In genomic region chr3:80334446-80334893, GRCm38 (mm10) we compare ENCODE assay signal across 12 mouse cellular contexts.
DNase-seq lines count a peak whose midpoint lies in the region; ATAC-seq lines count a peak whose summit lies in the region.
"Had no signal": no experiment of that assay in that cellular context is flagged by ENCODE, and none has a peak within 500 bp of the region (broad histone marks: within the 10 kb centered on the region; RNA-seq: fewer than 3 reads in every experiment).

No protein-coding gene starts in this region.

- peak; percentile 65 for ATAC-seq in forebrain, embryonic 15.5 days (replicated peaks)
- ATAC-seq in neural tube, embryonic 12.5 days (ENCODE audit: low FRiP score, low read depth): peak; percentile 67
- ATAC-seq in kidney, embryonic 15.5 days (replicated peaks; ENCODE audit: low FRiP score): no peak
- ATAC-seq in megakaryocyte progenitor cell, adult 5-6 weeks (replicated peaks; ENCODE audit: poor library complexity): no peak

- no peaks in the 10 kb centered on the region for H3K9me3 ChIP-seq in forebrain, embryonic 15.5 days
- no peaks in the 10 kb centered on the region for H3K9me3 ChIP-seq in neural tube, embryonic 12.5 days
- H3K9me3 ChIP-seq in kidney, embryonic 15.5 days (replicated peaks): no peaks in the 10 kb centered on the region
- H3K9me3 ChIP-seq: embryonic facial prominence, embryonic 15.5 days; stomach, embryonic 15.5 days had no signal

- H3K27me3 ChIP-seq in forebrain, embryonic 15.5 days: no peaks in the 10 kb centered on the region
- no peaks in the 10 kb centered on the region for H3K27me3 ChIP-seq in neural tube, embryonic 12.5 days (replicated peaks)
- no peaks in the 10 kb centered on the region for H3K27me3 ChIP-seq in kidney, embryonic 15.5 days
- H3K27me3 ChIP-seq: embryonic facial prominence, embryonic 15.5 days; stomach, embryonic 15.5 days had no signal

- H3K36me3 ChIP-seq in forebrain, embryonic 15.5 days: no peaks in the 10 kb centered on the region
- no peaks in the 10 kb centered on the region for H3K36me3 ChIP-seq in neural tube, embryonic 12.5 days
- no peaks in the 10 kb centered on the region for H3K36me3 ChIP-seq in kidney, embryonic 15.5 days
- H3K36me3 ChIP-seq: embryonic facial prominence, embryonic 15.5 days; stomach, embryonic 15.5 days had no signal

- H3K4me1 ChIP-seq in forebrain, embryonic 15.5 days: peaks cover 12% of the 10 kb centered on the region
- H3K4me1 ChIP-seq in neural tube, embryonic 12.5 days: no peaks in the 10 kb centered on the region
- no peaks in the 10 kb centered on the region for H3K4me1 ChIP-seq in kidney, embryonic 15.5 days
- H3K4me1 ChIP-seq: embryonic facial prominence, embryonic 15.5 days; stomach, embryonic 15.5 days had no signal

- DNase-seq in layer of hippocampus, adult 11-12 months (ENCODE audit: low spot score): peak; percentile 17
- no peak for DNase-seq in layer of hippocampus, postnatal 25 days (ENCODE audit: extremely low spot score in 1 of 2, low spot score in 1 of 2)
- DNase-seq in layer of hippocampus, adult 9-10 months (ENCODE audit: low spot score): peak; percentile 50
- DNase-seq in cerebellum, adult 9-10 months: no peak
- DNase-seq: adrenal gland, postnatal 10 days; cerebellum, adult 18-20 months had no signal

- H3K27ac ChIP-seq in forebrain, embryonic 15.5 days (replicated peaks): peak overlapping the region; percentile 19
- no peak overlapping the region for H3K27ac ChIP-seq in neural tube, embryonic 12.5 days
- H3K27ac ChIP-seq in kidney, embryonic 15.5 days: no peak overlapping the region
- H3K27ac ChIP-seq: embryonic facial prominence, embryonic 15.5 days; stomach, embryonic 15.5 days had no signal

- no peak overlapping the region for H3K9ac ChIP-seq in forebrain, embryonic 15.5 days (replicated peaks)
- no peak overlapping the region for H3K9ac ChIP-seq in neural tube, embryonic 12.5 days
- no peak overlapping the region for H3K9ac ChIP-seq in kidney, embryonic 15.5 days
- H3K9ac ChIP-seq: embryonic facial prominence, embryonic 15.5 days; stomach, embryonic 15.5 days had no signal

- H3K4me2 ChIP-seq in forebrain, embryonic 15.5 days (replicated peaks): no peak overlapping the region
- H3K4me2 ChIP-seq in neural tube, embryonic 12.5 days (replicated peaks): no peak overlapping the region
- no peak overlapping the region for H3K4me2 ChIP-seq in kidney, embryonic 15.5 days
- H3K4me2 ChIP-seq: embryonic facial prominence, embryonic 15.5 days; stomach, embryonic 15.5 days had no signal

- no peak overlapping the region for H3K4me3 ChIP-seq in forebrain, embryonic 15.5 days
- no peak overlapping the region for H3K4me3 ChIP-seq in neural tube, embryonic 12.5 days
- H3K4me3 ChIP-seq in kidney, embryonic 15.5 days (replicated peaks): no peak overlapping the region
- H3K4me3 ChIP-seq: embryonic facial prominence, embryonic 15.5 days; stomach, embryonic 15.5 days had no signal

- 13% methylated on average over 4 of the region's 4 CpGs for WGBS in forebrain, embryonic 15.5 days
- WGBS in neural tube, embryonic 12.5 days: 31% methylated on average over 4 of the region's 4 CpGs
- 55% methylated on average over 4 of the region's 4 CpGs for whole genome bisulfite sequencing in kidney, embryonic 15.5 days

Comparison
In these comparisons a context has a peak if more than half of its experiments do, and no peak if none do; other contexts are left out.
1. DNase-seq: peak in layer of hippocampus, adult 11-12 months (single experiment) and layer of hippocampus, adult 9-10 months (single experiment); none in layer of hippocampus, postnatal 25 days (0 of 2) and cerebellum, adult 9-10 months (single experiment).
2. ATAC-seq: peak in forebrain, embryonic 15.5 days (single experiment) and neural tube, embryonic 12.5 days (single experiment); none in kidney, embryonic 15.5 days (single experiment) and megakaryocyte progenitor cell, adult 5-6 weeks (single experiment).